14 mouse cellular contexts compared by ENCODE assay signal in genomic region chr2:9481678-9482345, GRCm38 (mm10).
"Had no signal": no experiment of that assay in that cellular context is flagged by ENCODE, and none has a peak within 500 bp of the region (broad histone marks: within the 10 kb centered on the region; RNA-seq: fewer than 3 reads in every experiment).

No protein-coding gene starts in this region.

- H3K27me3 ChIP-seq: limb, embryonic 12.5 days; megakaryocyte, embryonic 14.5 days; midbrain, embryonic 15.5 days had no signal

- ATAC-seq: midbrain, embryonic 15.5 days had no signal

- H3K27ac ChIP-seq: layer of hippocampus, adult 2 months; limb, embryonic 12.5 days; liver, embryonic 14.5 days; macrophage; midbrain, embryonic 15.5 days; stomach, postnatal 0 days had no signal

- H3K4me1 ChIP-seq: limb, embryonic 12.5 days; megakaryocyte, embryonic 14.5 days; midbrain, embryonic 15.5 days had no signal

- H3K9me3 ChIP-seq: limb, embryonic 12.5 days; megakaryocyte, embryonic 14.5 days; midbrain, embryonic 15.5 days had no signal

- H3K36me3 ChIP-seq: limb, embryonic 12.5 days; midbrain, embryonic 15.5 days had no signal

- H3K4me2 ChIP-seq: limb, embryonic 12.5 days; midbrain, embryonic 11.5 days; midbrain, embryonic 15.5 days had no signal

- DNase-seq: kidney, postnatal 10 days; kidney, postnatal 4 days; liver; lung, adult 18-20 months; right cerebral cortex, postnatal 25 days; thymus, postnatal 14 days had no signal

- H3K4me3 ChIP-seq: layer of hippocampus, adult 2 months; limb, embryonic 12.5 days; megakaryocyte, embryonic 14.5 days; midbrain, embryonic 15.5 days had no signal

- H3K9ac ChIP-seq: limb, embryonic 12.5 days; liver, embryonic 14.5 days; midbrain, embryonic 15.5 days had no signal
